Mouse (Mus musculus) kidney, adult 2 months (tissue): ENCODE data around the gene Commd6.
A peak's percentile ranks its signal among the peaks of the same experiment; 100 is the strongest.

ENCODE experiments used
- CTCF ChIP-seq: fragments of 200-500 bp; conservative IDR thresholded peaks from 2 replicates; pipeline ENCODE4 v1.5.1; 2011; ENCODE audit warnings: low read depth, mild to moderate bottlenecking, control low read depth, low read length, moderate library complexity, mixed read lengths; ENCODE audit not compliant: insufficient read depth, insufficient read length
- POLR2A ChIP-seq: fragments of 200-500 bp; IDR thresholded peaks from one replicate; pipeline ENCODE4 v1.6.1; 2011; ENCODE audit warnings: low read depth, low read length, control low read depth

DNA sequence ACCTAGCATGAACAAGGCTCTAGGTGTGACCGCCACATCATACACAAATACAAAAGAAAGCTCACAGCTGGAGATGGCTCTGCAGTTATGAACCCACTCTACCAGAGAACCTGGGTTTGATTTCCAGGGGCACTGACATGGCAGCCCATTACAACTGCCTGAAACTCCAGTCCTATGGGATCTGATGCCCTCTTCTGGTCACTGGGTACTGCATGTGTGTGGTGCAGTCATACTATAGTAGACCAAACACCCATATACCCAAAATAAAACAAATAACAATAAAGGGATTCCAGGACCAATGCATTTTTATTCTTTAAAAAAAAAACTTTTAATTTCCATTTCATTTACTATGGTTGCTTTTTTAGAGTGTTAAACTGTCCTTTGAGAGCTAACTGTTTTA is 4.7 kb downstream of the Commd6 start:
- TF ChIP-seq CTCF (peak; percentile 30; the same call in 1 of the 2 replicates), POLR2A (no peak)
